Mouse (Mus musculus) frontal cortex, postnatal 36 days (tissue): ENCODE data around the gene Dnajc15.
"Not testable (repeated sequence)": the region's sequence is repeated elsewhere in the genome, so short reads cannot be mapped to it uniquely, and the experiment has no call there.

ENCODE experiments used
- DNase-seq, 2 experiments: peaks; one replicate each; pipeline ENCODE4 v3.0.0; 2022; ENCODE audit warnings: low spot score in 2 of 2

Dnajc15 gene

DNA sequence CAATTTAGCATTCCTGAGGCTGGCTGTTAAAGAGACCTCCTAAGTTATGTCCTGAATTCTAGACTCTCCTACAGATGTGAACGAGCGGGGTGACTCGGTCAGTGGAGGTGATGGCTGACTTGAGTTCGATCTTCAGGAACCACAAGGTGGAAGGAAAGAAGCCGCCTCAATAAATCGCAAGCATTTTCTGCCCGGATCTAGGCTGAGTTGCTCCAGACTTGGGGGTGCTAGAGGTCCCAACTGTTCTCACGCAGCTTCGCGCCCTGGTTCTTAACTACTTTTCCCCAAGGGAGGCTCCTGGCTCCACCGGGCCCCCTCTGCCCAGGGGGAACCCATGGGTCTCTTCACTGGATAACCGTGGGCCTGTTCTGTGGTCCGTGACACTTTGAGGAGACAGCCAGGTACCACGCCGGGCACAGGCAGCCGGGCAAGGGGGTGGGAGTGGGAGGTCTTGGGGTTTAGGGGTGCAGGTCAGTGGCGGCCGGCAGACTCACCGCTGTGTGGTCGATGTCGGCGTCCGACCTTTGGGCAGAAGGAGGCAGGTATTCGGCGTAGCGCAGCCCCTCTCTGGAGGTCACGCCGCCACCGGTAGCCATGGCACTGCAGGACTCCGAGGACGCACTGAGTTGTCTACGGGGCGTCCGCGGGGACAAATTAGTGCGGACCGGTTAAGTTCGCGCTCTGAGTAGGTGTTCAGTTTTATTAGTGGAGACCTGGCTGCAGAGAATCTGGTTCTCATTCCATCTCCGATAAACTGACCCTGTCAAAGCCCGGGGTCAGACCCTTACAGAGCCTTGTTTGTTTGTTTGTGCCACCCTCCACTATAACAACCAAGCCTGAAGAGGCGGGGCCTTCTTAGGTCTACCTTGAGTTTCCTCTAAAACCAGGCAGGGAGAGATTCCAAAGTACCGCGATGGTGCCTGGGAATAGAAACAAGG, at the start of gene Dnajc15:
TSS of gene Dnajc15 (minus strand) at position 822 of the 938 bp plus-strand sequence.
- DNase-seq = peak; percentile 87 to 88

DNA sequence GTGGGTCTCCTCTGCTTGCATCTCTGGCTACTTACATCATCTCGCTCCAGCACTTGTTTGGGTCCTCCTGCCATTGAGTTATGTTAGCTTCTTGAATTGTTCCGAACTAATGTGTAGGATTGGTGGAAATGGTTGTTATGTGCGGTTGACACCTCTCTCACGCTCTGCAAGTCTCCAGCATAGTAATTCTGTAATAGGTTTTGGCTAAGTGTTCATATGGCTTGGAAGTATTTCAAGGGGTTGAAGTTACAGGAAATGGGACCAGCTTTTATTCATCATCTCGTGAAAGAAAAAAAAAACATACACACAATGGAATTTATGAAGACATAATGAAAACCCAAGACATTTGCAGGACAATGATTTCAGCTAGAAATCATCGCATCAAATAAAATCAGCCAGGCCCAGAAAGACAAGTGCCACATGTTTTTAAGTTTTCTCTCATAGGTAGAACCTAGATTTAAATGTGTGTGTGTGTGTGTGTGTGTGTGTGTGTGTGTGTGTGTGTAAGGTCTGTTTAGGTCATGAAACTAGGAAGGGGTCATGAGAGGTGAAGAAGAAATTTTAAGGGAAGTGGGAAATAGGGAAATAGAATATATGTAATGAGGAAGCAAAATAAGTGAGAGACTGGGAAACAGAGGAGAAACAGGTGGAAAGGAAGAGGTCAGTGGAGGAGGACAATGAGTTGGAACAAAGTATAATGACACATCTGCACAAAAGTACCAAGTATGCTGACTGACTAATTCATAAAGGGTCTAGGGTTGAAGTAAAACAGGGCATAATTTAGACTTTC, 48.3 kb upstream of the Dnajc15 start:
- DNase-seq = no peak

DNA sequence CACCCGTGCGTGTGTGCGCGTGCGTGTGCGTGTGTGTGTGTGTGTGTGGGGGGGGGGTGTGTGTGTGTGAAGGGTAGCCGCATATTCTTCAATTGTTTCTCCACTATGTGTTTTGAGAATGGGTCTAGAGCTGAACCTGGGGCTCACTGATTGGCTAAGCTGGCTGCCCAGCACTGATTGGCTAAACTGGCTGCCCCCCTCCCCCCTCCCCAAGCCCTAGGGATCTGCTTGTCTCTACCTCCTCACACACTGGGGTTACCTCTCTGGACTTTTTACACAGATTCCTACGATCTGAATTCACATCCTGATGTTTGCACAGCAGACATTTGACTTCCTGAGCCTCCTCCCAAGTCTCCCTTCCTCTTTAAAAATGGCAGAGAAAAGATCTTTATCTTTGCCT, 46.7 kb upstream of the Dnajc15 start:
- DNase-seq = no peak

DNA sequence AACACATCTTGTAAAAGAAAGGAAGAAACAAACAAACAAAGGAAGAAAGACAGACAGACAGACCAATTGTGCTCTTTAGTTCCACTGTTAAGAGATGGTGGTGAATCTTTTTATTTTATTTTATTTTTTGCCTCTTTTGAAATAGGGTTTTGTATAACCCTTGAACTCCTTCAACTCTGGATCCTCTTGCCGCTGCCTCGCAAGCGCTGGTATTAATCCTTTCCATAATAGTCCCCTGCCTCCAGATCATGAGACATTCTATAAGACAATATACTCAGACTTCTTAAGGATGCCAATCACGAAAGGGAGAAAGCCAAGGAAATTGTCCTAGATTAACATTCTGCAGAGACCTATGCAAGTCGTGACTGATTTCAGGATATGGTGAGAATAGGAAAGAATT, 40.9 kb upstream of the Dnajc15 start:
- no peak for DNase-seq

DNA sequence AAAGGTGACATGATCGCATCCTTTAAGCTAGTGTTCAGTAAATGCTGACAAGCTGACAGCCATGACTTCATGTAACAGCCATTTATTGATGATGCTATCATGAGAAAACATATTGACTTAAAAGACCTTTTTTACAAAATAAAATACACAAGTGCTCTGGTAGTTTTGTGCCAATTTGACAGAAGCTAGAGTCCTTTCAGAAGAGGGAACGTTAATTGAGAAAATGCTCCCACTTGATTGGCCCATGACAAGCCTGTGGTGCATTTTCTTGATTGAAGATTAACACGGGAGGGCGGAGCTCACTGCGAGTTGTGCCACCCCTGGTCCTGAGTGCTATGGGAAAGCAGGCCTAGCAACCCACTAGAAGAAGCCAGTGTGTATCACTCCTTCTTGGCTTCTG, 31.7 kb upstream of the Dnajc15 start:
- DNase-seq = no peak

DNA sequence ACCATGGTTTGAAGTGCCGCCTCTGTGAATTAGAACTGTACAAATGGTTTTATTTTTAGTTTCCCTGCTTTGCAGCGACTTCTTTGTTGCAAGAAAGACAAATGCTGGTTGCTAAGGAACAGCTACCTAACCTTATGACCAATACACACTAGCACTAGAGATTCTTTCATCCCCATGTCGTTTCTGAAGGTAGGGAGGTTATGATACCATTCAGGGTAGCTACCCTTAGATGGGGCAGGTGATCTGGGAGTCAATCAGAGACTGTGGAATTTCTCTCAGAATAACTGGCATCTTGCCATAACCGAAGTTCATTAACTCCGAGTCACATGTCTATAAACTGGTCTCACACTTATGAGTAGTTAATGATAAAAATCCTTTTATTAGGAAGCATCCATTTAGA, 30.5 kb upstream of the Dnajc15 start:
- DNase-seq = peak in 1 of 2 experiments; percentile 3

DNA sequence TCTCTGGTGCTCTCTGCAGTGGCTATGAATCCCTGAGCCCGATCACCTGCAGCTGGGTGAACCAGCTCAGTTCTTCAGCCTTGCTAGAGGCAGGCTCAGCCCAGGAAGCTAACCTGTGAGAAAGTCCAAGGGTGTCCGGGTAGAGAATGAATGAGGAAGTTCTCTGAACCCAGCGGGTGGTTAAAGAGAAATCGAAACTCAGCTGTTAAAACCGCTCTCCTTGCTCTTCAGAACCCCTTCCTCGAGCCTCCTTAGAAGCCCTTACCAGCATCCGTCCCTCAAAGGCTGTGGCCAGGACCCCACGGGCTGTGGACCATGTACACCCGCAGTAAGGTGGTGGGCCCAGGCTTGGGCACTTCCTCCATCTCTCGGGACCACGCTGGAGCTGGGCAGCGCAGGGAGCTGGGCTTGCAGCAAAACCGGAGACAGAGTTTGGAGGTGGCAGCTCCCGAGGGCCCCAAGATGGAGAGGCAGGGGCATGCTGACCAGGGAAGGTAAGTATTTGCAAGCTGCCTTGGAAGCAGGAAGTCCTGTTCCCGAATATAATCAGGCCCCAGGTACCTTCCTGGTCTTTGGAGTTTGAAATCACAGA, 29.3 kb upstream of the Dnajc15 start, which contains the start of gene Epsti1:
TSS of gene Epsti1 (plus strand) at position 69 of the 592 bp plus-strand sequence.
- DNase-seq = no peak

DNA sequence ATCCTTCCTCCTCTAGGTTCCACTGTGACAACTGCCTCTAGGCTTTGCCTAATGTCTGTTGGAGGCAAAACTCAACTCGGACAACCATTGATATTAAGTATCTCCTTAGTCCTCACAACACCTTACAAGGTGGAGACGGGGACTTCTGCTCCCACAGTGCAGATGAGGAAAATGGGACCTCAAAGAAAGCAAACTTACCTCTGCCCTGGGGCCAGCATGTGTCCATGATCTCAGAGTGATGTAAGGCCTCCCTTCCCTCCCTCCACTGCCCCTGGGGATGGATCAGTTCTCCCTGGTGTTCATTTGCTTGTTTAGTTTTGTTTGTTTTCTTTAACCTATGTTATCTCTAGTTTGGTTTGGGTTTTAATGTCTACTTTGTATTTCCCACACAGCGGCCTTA, 27.6 kb upstream of the Dnajc15 start:
- no peak for DNase-seq

DNA sequence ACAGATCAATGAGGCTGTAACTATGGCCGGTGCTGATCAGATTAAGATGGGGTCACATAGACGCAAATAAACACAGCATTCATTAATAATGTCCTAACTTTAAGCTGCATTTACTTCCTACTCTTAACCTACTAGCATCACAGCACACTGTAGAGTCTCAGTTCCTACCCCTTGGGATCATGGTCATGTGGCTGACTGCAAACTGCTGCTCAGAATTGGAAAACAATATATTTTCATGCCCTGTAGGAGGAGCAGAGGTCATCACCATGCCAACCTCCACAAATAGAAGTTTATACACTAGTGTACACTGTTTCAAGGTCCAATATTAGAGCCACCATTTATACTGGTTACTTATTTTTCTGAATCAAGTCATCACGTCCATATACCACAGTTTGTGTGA, 21.0 kb upstream of the Dnajc15 start:
- no peak for DNase-seq

DNA sequence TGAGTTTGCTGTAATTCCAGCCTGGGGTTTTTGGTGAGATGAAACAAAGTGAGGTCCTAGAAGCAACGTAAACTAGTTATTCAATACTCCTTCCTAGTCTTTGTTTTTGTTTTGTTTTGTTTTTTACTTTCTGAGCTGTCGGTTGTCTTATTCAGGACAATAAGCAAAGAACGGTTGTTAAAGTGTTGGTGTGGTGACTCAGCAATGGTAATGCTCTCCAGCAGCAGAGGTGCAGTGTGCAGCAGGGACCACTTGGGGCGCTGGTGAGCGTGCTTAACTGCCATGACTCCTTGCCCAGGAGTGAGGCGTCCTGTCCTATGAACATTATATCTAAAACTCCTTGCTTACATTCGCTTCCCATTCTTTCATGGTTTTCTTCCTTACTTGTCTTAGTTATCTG, 15.0 kb upstream of the Dnajc15 start:
- DNase-seq = no peak

DNA sequence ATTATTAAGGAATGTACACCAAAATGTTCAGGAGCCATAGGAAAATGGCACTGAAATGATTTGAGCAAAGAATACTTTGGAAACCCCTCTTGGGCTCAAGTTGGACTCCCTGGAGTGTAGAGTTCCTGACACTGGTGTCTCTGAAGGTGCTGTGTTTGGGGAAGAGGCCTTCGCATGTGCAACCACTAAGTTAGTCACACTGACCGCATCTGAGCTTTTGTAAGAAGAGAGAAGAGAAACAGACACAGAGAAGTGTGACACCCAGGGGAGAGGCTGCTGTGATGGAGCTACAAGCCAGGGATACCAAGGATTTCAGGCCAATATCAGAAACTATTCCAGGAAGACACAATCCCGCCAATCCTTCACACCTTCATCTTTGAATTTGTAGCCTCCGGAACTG, 12.0 kb upstream of the Dnajc15 start:
- DNase-seq = no peak

DNA sequence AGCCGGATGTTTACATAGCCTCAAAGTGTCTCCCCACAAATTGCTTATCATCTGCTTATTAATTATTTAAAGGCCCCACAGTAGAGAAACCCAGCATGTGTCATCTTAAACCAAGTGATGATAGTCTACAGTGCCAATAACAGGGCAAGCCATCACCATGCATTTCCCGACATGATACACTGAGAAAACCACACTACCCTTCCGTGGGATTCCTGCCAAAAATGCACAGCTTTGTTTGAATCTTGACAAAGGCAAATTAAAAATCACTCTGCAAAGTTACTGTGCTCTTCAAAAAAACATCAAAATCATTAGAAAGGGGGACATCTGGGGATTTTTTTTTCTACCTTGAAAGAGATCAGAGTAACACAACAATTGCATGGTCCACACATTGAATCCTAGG, 11.5 kb upstream of the Dnajc15 start:
- DNase-seq = no peak

DNA sequence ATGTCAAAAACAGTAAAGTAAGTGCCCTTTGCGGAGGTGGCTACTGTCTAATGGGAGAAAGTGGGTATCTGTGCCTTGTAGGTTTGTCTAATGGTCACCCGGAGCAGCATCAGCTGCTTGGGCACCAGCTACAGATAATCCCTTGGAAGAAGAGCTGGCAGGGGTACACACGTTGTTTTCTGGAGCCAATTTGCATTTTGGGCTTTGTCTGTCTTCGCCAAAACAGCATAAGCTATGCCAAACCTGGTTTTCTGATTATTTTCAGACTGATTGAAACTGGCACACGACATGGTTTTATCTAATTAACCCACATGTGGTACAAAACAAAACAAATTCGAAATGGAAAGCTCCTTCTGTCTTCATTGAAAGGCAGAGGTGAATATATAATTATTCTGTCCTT, 7.7 kb upstream of the Dnajc15 start:
- DNase-seq = no peak

DNA sequence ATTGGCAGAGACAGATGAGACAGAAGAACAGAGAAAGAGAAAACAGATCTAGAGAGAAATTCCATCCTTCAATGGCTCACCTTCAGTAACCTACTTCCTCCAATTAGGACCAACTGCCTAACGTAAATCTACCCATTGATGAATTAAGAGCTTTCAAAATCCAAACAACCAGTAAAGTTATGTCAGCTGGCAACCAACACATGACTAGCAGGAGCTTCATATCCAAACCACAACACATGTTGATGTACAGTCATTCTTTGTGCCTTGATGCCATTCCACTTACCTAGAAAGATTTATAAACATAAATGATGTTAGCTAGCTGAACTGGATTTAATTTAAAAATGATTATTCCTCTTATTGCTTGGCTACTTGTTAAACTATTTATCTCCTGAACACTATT, 7.1 kb upstream of the Dnajc15 start:
- no peak for DNase-seq

DNA sequence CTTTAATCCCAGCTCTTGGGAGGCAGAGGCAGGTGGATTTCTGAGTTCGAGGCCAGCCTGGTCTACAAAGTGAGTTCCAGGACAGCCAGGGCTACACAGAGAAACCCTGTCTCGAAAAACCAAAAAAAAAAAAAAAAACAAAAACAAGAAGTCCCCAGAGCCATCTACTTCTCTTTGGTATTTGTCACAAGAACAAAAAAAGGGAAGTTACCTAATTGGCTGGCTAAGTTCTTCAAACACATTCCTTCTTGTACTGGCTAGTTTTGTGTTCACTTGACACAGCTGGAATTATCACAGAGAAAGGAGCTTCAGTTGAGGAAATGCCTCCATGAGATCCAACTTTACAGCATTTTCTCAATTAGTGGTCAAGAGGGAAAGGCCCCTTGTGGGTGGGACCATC, 3.0 kb upstream of the Dnajc15 start:
- DNase-seq = not testable (repeated sequence)

DNA sequence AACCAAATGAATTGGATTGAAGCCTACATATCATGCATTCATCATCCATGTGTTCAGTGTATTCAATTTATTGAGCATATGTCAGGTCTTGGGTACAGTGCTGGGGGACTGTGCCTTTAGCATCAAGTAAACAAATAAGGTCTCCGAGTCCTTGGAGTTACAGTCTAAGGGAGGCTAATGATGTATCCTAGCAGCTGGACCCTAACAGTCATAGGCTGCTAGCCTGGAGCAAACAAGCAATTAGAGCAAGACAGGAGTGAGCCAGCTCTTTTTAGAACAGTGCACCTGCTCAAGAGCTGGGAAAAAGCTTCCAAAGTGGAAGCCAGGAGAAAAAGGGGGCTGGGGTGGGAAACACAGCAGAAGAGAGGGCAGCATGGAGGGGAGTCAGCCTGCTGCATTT, 1.3 kb upstream of the Dnajc15 start:
- DNase-seq = no peak

DNA sequence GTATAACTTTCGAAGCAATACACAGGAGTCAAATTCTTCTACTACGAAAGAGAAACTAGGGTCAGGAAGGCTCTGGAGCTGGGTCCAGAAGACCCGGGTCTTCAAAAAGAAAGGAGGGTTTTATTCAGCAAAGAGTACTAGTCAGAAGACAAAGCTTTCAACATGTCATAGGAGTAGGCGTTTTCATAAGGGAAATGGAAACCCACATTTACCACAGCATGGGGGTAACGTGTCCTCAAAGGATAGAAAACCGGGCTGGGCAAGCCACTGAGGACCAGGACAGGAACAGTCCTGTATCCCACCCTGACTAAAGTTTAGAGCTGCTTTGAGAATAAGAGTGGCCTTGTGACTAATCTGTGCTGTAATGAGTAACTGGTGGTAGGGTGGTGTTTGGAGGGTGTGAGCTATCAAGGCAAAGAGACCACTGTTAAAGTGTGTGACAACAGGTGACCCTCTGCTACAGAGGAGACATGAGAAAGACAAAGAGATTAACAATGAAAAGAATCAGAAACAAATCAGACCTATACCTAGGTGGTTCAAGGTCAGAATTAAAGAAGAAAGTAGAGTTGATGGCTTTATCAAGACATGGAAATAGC, 3.4 kb downstream of the Dnajc15 start:
- no peak for DNase-seq

DNA sequence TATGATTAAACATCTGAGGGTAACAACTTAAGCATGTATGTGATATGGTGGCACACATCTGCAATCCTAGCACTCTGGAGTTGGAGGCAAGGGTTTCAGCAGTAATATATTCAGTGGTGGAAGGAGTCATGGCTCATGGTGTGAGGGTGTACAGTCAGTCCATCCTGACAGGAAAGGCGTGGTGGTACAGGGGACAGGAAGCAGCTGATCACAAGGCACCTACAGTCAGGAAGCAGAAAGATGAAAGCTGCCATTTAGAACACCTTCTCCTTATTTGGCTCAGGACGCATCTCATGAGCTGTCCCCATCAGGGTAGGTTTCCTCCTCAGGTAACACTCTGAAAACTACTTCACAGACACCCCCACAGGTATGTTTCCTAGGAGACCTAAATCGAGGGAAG, 4.0 kb downstream of the Dnajc15 start:
- DNase-seq = no peak

DNA sequence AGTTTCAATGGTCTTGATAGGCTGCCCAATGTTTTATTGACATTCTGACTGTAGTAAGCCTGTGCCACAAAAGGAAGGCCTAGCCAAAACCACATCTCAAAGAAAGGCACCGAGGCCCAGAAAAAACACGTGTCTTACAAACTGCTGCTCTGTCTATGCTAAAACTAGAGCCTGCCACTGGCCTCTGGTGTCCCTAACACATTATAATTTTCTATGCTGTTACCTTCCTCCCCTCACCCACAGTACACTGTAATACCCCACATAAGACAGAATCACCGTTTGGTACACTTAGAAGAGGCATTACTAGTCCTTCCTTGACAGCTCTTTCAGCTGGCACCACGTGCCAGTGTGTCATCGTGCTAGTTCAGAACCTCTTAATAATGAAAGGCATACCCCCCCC, 7.3 kb downstream of the Dnajc15 start:
- no peak for DNase-seq

DNA sequence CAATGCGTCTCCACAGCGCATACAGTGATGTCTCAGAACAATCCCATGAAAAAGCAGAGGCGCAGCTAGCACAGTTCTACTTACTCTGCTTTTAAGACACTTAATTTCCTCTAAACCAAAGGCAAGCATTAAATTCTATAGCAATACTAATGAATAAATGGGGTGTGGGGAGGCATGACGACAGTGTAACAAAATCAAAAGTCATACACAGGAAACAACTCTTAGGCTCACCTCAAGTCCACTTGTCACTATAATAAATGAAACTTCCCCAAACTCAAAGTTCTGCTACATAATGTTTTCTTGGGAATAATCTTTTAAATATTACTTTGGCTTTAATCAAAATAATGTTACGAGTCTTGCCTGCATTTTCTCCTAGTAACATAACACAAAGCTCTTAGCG, 10.4 kb downstream of the Dnajc15 start:
- DNase-seq = no peak

DNA sequence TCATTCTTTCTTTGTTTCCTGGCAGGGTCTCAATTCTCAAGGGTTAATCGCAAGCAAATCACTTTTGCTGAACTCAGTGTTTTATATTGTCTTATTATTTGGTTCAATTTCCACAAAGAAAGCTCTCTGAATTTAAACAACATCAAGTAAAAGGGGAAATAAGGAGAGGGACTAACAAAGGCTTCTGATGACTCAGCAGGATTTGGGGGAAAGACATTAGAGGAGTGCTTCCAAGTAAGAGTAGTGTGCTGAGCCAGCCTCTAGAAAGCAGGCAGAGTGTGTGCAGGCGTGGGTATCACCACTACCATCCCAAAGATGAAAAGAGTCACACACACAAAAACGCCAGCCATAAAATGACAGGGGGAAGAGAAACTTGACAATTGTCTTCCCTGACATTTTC, 10.9 kb downstream of the Dnajc15 start:
- DNase-seq = no peak
